Mouse (Mus musculus) liver, embryonic 14.5 days (tissue): ENCODE data around the gene Ube2i.

Source experiments
- CTCF ChIP-seq: IDR thresholded peaks from 2 replicates; pipeline ENCODE4 v1.5.1; 2016; ENCODE audit warnings: antibody characterized with exemption, low read depth, control low read depth
- EP300 ChIP-seq: IDR thresholded peaks from 2 replicates; pipeline ENCODE4 v1.6.1; 2016; ENCODE audit warnings: antibody characterized with exemption, low read depth

DNA sequence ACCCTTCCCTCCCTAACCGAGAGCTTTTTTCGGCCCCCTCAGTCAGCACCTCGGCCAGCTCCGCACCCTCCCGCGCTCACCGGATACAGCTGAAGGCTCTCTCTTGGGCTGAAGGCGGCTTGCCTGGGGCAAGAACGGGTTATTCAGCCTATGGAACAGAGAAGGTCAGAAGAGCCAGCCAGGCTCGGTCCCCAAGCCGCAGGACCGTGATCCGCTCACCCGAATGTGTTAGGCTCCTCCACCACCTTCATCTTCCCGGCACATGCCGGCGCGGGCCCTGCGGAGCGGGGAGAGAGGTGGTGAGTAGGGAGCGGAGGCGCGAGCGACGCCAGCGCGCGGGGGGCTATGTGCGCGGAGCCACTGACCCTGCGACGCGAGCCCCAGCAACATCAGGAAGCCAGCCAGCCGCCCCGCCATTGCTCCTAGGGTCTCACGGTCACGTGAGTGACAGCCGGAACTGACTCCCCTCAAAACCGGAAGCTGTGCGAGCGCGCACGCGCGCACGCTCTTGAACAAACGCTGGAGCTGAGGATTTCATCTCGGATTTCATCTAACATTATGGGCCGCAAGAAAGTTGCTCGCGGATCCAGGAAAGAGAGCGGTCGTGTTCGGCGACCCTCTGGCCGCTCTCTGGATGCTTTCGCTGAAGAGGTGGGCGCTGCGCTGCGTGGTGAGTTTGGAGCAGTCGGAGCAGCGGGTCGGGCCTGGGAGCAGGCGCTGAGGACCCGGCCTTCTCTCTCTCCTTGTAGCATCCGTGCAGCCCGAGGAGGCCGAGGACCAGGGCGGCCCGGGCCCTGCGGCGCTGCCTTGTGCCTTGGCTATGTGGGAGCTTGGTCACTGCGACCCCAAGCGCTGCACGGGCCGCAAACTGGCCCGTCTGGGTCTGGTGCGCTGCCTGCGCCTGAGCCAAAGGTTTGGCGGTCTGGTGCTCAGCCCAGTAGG lies 34.5 kb downstream of the Ube2i start, which contains the start of the genes Gnptg and Tsr3:
- TF ChIP-seq CTCF (no peak), EP300 (no peak)
